Mouse (Mus musculus): ENCODE data around the gene Ep400. TPM values are rescaled to one million over a fixed set of nuclear protein-coding genes. Genes with fewer than 3 reads are reported as not detected.

Ep400 gene
- polyA plus RNA-seq (2011; ENCODE audit: insufficient read length, low read depth, missing spikeins), result 47.4 and 53.1 TPM in 2 replicates

DNA sequence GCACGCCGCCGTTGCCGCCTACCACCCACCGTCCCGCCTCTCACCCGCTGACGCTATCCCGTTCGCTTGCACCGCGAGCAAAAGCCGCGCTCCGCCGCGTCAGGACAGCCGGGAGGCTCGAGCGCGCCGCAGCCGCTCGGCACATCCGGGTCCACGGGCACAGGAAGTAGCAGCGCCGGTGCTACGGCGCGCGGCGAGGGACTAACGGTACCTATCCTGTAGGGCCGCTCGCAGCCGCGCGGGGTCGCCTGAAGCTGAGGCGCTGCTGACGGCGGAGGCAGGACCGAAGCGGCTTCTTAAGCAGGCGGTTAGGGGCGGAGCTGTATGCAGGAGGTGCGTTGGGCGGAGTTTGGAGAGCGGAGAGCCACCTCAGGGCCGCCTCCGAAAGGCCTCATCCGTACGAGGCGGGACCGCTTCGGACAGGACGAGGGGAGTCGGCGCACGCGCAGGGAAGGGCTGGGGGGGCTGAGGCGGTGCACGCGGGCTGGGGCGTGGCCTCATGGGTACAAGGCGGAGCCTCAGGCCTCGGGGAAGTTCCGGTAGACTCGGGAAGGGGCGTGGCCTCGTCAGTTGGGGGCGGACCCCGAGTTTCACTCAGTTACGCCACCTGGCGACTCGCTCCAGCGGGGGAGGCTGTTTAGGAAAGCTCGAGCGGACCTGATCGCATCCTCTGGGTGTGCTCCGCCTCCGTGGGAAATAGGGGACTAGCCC is at the start of gene Ep400:
Gene Ep400, minus strand, starts transcription at position 270 of the 711 bp plus-strand sequence.
- Histone ChIP-seq H3K4me1 (ENCODE audit: control insufficient read depth, insufficient read depth, low read length) (peaks cover 3% of the 10 kb centered on the region; the same call in 1 of the 2 replicates), H3K27ac (ENCODE audit: insufficient read depth, low read length) (peak within 1 kb of the TSS; percentile 79), H3K4me3 (ENCODE audit: insufficient read depth, low read length) (peak within 1 kb of the TSS; percentile 93)
- peak; percentile 66 for TF ChIP-seq CTCF (IDR thresholded peaks at IDR 0.05; ENCODE audit: borderline replicate concordance, insufficient read depth, low read length)
- peak; percentile 92 for TF ChIP-seq POLR2A (IDR thresholded peaks at IDR 0.05; ENCODE audit: low read depth, low read length)

DNA sequence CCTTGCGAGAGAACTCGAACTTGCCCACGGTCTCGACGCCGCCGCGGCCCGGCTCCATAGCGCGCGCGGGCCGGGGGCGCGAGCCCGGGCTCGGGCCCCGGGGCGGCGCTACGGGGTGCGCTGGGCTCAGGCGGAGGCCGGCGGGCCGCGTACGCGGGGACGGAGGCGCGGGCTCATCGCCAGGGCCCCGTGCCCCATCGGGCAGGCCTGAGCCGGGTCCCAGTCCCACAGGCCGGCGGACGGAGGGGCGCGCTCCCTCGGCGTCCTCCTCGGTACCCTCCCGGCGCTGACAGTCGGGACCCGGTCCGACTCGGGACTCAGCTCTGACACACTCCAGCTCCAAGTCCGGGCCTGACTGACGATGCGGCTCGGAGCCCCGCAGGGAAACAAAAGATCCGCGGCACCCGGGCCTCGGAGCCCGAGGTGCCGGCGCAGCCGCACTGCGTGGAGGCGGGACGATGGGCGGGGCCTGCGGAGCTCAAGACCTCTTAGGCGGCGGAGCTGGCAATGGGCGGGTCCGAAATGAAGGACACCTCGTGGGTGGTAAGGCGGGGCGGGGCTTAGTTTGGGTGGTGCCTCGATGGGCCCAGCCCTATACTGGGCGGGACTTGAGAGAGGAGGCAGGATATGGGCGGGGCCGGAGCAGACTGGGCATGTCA is 39.3 kb upstream of the Ep400 start, which contains the start of gene Ulk1:
Gene Ulk1, minus strand, starts transcription at position 431 of the 659 bp plus-strand sequence.
- Histone ChIP-seq H3K4me1 (ENCODE audit: control insufficient read depth, insufficient read depth, low read length) (peaks cover 3% of the 10 kb centered on the region; the same call in 1 of the 2 replicates), H3K4me3 (ENCODE audit: insufficient read depth, low read length) (peak within 1 kb of the TSS; percentile 60), H3K27ac (ENCODE audit: insufficient read depth, low read length) (peak within 1 kb of the TSS; percentile 15)
- TF ChIP-seq POLR2A (IDR thresholded peaks at IDR 0.05; ENCODE audit: low read depth, low read length) (peak; percentile 98), CTCF (IDR thresholded peaks at IDR 0.05; ENCODE audit: borderline replicate concordance, insufficient read depth, low read length) (no peak)

DNA sequence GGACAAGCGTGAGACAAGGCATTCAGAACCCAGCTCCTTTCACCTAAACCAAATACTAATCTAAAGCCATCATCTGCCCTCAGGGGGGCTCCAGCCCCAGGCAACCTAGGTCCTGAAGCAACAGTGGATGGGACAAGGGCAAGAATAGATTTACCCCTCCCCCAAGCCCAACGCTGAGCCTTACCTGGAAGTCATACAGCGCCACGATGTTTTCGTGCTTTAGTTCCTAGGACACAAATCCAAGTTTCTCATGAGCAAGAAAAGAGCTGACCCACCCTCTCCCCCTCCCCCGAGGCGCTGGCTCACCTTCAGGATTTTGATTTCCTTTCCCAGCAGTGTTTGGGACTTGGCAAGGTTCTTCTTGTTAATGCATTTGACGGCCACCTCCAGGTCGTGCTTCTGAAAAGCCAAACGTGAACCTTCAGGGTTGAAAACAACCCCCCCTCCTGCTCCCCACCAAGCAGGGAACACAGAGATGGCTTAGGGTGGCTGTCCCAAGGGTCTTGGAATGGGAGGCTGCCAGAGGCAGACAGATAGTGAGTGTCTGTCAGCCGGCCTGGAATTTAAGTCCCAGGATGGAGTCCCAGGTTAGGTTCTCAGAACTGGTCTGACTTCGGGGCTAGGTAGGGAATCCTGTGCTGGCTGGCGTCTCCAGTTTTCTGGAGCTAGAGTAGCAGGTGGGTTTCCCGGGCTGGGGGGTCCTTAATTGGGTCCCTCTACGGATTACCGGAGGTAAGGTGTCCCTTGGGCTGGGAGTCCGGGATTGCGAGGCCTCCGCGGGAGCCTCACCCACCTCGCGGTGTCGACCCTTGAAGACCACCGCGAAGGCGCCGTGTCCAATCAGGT is 38.5 kb upstream of the Ep400 start:
- H3K27ac ChIP-seq (ENCODE audit: insufficient read depth, low read length), result 0 out of 2 replicates have a peak overlapping the region, but pooled peaks have one; percentile 15
- peak overlapping the region; percentile 60 for H3K4me3 ChIP-seq (ENCODE audit: insufficient read depth, low read length)
- TF ChIP-seq POLR2A (IDR thresholded peaks at IDR 0.05; ENCODE audit: low read depth, low read length) (no peak), CTCF (IDR thresholded peaks at IDR 0.05; ENCODE audit: borderline replicate concordance, insufficient read depth, low read length) (no peak)
- H3K4me1 ChIP-seq (ENCODE audit: control insufficient read depth, insufficient read depth, low read length), result peaks cover 3% of the 10 kb centered on the region; the same call in 1 of the 2 replicates

DNA sequence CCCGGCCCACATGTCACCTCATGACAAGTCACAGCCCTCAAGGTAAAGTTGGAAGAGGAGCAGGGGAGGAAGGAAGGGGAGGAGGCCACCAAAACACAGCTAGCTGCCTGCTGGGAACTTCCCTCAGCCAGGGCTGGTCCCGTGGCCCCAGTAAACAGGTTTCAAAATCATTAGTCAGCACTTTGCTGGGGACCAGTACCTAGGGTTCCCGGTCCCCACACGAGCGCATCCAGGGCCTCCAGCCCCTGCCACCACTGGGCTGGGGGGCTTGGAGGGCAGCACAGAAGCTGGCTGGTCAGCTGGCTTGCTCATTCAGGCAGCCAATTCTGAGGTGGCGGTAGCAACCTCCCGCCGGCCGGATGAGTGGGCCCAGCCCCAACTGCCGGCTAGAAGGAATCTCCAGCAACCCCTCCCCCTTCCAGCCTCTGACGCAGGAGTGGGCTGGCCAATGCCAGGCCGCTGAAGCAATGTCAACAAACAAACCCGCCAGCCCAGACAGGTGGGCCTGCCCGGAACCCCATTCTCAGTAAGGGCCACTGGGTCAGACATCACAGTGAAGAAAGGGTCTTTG is 37.6 kb upstream of the Ep400 start:
- TF ChIP-seq CTCF (IDR thresholded peaks at IDR 0.05; ENCODE audit: borderline replicate concordance, insufficient read depth, low read length) (no peak), POLR2A (IDR thresholded peaks at IDR 0.05; ENCODE audit: low read depth, low read length) (peak; percentile 52; the same call in 1 of the 2 replicates)
- peaks cover 3% of the 10 kb centered on the region; the same call in 1 of the 2 replicates for H3K4me1 ChIP-seq (ENCODE audit: control insufficient read depth, insufficient read depth, low read length)
- H3K4me3 ChIP-seq (ENCODE audit: insufficient read depth, low read length), result peak overlapping the region; percentile 60
- 0 out of 2 replicates have a peak overlapping the region, but pooled peaks have one; percentile 23 for H3K27ac ChIP-seq (ENCODE audit: insufficient read depth, low read length)

DNA sequence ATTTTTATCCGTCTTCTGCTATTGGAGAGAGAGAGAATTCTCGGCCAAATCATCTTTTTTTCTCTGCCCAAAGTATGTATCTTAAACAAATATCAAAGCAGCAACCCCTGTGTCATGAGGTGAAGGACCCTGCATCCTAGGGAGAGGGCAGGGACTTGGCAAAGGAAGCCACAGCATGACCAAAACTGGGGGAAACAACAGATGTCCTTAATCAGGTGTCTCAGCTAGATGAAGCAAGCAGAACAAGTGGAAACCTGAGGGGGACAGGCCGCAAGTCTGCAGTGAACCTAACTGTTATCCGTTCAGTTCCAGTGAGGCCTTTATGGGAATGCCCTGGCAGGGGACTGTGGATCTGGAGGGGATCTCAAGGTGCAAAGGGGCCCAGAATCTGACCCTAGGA is 36.9 kb upstream of the Ep400 start:
- Histone ChIP-seq H3K4me3 (ENCODE audit: insufficient read depth, low read length) (0 out of 2 replicates have a peak overlapping the region, but pooled peaks have one; percentile 60), H3K27ac (ENCODE audit: insufficient read depth, low read length) (no peak overlapping the region)

DNA sequence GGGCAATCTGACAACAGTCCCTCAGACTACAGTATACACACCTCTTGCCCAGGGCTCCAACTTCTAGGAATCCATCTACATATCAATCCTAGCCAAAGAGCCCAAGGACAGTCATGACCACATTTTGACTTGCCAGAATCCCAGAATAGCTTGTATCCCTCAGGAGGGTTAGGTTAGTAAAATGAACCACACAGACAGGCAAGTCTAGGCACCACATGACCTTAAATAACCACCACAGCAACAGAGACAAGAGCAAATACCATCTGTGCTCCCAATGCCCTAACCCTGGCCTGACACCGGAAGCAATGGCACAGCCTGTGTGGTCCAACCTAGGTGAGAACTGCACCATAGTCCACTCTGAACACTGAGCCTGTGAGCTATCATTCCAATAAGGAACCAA is 36.2 kb upstream of the Ep400 start:
- TF ChIP-seq CTCF (IDR thresholded peaks at IDR 0.05; ENCODE audit: borderline replicate concordance, insufficient read depth, low read length) (no peak), POLR2A (IDR thresholded peaks at IDR 0.05; ENCODE audit: low read depth, low read length) (no peak)
- Histone ChIP-seq H3K4me3 (ENCODE audit: insufficient read depth, low read length) (no peak overlapping the region), H3K4me1 (ENCODE audit: control insufficient read depth, insufficient read depth, low read length) (peaks cover 3% of the 10 kb centered on the region; the same call in 1 of the 2 replicates), H3K27ac (ENCODE audit: insufficient read depth, low read length) (no peak overlapping the region)

More for the DNA sequence above, 36.9 kb upstream of the Ep400 start:
- TF ChIP-seq CTCF (IDR thresholded peaks at IDR 0.05; ENCODE audit: borderline replicate concordance, insufficient read depth, low read length) (no peak), POLR2A (IDR thresholded peaks at IDR 0.05; ENCODE audit: low read depth, low read length) (no peak)
- H3K4me1 ChIP-seq (ENCODE audit: control insufficient read depth, insufficient read depth, low read length), result peaks cover 3% of the 10 kb centered on the region; the same call in 1 of the 2 replicates

DNA sequence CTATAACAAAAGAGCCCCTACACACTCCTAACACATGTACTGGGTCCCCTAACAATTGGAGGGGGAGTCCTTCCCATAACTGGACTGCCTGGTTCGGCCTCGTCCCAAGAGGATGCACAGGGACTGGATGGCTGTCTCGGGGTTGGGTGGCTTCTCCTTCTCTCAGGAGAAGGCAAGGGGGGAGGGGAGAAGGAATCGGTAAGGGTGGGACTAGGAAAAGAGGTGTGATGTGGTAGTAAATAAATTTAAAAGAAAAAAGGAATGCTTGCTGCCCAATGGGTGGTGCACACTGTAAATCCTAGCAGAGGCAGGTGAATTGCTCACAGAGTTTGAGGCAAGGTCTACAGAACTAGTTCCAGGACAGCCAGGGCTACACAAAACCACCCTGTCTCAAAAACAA is 35.6 kb upstream of the Ep400 start:
- no peak overlapping the region for H3K4me3 ChIP-seq (ENCODE audit: insufficient read depth, low read length)
- TF ChIP-seq POLR2A (IDR thresholded peaks at IDR 0.05; ENCODE audit: low read depth, low read length) (no peak), CTCF (IDR thresholded peaks at IDR 0.05; ENCODE audit: borderline replicate concordance, insufficient read depth, low read length) (no peak)
- H3K27ac ChIP-seq (ENCODE audit: insufficient read depth, low read length), result no peak overlapping the region
- H3K4me1 ChIP-seq (ENCODE audit: control insufficient read depth, insufficient read depth, low read length), result peaks cover 3% of the 10 kb centered on the region; the same call in 1 of the 2 replicates

DNA sequence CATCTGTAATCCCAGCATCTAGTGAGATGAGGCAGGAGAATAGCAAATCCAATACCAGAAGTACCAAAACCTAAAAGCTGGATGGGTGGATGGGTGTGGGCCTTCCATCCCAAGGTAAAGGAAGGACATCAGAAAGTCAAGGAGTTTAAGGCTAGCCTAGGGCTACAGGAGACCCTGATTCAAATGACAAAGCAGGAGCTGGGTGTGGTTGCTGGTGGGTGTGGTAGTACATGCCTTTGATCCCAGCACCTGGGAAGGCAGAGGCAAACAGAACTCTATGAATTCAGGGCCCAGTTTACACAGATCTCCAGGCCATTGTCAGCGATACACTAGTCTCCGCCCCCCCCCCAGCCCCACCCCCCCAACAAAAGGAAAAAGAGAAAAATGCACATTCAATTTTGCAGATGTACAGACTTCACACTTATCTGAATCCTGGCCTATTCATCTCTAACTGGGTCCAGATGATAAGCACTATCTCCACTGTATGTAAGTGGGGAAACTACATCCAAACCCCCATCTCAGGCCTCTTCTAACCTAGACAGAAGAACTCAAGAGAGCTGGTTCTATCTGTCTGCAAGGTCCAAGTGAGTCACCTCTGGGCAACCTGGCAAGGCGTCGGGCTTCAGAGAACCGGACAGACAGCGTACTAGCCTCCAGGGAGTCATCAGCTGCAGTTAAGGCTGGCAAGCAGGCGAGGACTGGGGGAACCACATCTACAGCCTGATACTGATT is 33.7 kb upstream of the Ep400 start:
- H3K4me1 ChIP-seq (ENCODE audit: control insufficient read depth, insufficient read depth, low read length), result peaks cover 3% of the 10 kb centered on the region; the same call in 1 of the 2 replicates
- no peak overlapping the region for H3K27ac ChIP-seq (ENCODE audit: insufficient read depth, low read length)
- TF ChIP-seq POLR2A (IDR thresholded peaks at IDR 0.05; ENCODE audit: low read depth, low read length), result no peak
- TF ChIP-seq CTCF (IDR thresholded peaks at IDR 0.05; ENCODE audit: borderline replicate concordance, insufficient read depth, low read length), result no peak

More for the DNA sequence above, 33.7 kb upstream of the Ep400 start:
- H3K4me3 ChIP-seq (ENCODE audit: insufficient read depth, low read length), result no peak overlapping the region

All from embryonic fibroblast, embryonic 13.5 days (primary cell).